Mouse (Mus musculus) brain, adult 10 weeks (tissue): Measurements from ENCODE around the gene Lrrc66. TPM values are rescaled to one million over a fixed set of nuclear protein-coding genes. Genes with fewer than 3 reads are reported as not detected.

Experiments
- polyA plus RNA-seq: library from polyadenylated mRNA; stranded (reverse); fragments of 350-450 nt; fragmentation: Illumina TruSeq; extraction: RNeasy Lipid Tissue Mini Kit (QIAGEN cat#74804); gene quantifications from one replicate; pipeline ENCODE4 v1.2.3, GENCODE M21; 2015; ENCODE audit warnings: low read depth, low replicate concordance

Gene Lrrc66
- not detected for polyA plus RNA-seq

DNA sequence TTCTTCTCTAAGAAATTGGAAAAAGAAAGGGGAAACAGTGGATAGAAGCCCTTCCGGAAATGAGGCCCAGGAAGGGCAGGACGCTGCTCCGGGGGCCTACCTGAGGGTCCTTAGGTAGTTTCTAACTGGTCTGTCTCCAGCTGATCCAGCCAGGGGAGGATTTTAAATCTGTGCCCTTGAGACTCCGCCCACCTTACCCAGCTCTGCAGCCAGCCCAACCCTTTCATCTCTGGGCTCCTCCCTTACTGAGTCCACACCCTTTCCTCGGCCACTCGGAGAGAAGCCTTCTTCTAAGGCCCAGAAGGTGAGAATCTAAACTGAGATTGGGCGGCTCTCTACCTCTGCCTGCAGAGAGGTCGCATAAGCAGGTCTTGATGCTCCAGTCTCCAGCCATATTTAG, at the start of gene Lrrc66:
Gene Lrrc66, minus strand, starts transcription at position 236 of the 400 bp plus-strand sequence.

DNA sequence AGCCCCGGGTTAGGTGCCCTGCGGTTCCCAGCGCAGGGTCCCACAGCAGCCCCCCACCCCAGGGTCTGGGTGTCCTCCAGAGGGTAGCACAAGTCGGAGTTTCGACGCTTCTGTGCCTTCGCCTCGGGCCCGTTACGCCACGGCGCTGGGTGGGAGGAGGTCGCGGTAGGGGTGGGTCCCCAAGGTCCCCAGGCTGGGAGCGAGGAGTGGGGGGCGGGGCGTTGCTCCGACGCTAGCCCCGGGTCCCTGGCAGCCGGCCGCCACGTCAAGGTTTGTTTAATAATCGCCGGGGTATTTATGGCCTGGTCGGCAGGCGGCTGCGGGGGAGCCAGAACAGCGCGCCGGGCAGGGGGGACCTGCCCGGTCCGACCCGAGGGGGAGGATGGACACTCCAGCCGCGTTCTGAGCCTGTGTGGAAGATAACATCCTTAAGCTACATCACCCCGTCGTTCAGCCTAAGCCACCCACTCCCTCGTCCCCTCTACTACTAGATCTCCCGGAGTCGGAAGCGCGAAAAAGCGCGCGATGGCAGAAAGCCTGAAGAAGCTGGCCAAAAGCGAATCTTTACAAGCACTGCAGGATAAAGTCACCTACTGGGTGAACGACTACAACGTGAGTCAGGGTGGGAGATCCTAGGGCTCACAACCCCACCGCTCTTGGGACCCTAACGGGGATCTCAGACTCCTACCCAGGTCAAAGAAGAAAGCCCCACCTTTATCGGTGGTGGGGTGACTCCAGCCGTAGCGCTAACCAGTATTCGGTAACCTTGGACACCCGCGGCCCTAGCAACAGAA, 18.9 kb upstream of the Lrrc66 start, which contains the start of gene Spata18:
Gene Spata18, plus strand, starts transcription at position 319 of the 794 bp plus-strand sequence.

DNA sequence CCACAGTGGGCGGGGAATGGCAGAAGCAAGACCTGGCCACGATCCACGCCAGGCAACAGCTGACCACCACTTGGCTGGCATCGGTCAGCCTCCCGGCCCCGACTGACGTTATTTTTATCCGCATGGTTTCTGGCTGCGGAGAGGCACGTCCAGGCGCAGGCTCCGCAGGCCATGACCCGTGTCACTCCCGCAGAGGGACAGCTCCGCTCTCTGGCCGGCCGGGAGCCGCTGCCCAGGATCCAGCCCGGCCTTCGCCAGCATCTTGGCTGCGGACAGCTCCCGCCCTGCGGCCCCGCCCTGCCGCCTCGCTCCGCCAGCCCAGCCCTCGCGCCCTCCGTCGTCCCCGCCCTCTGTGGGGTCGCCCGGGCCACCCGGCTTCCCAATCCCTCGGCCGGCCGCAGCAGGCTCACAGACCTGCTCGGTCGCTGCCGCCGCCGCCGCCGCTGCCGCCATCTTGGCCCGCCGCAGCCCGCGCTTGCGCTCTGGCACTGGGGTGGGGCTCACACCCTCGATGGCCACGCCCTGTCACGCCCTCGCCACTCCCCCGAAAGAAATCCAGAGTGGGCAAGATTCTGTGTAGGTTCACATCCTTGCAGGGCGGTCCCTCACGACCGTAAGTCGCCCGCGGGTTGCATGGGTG, 15.1 kb upstream of the Lrrc66 start, which contains the start of gene Sgcb:
Gene Sgcb, minus strand, starts transcription at position 530 of the 640 bp plus-strand sequence.

Other genes starting within 250 kb of the Lrrc66 start
- gene Cwh43, start 226.5 kb downstream of the Lrrc66 start, polyA plus RNA-seq = 1.7 TPM
- 78.7 TPM for gene Dcun1d4, start 151.5 kb downstream of the Lrrc66 start, polyA plus RNA-seq
- 48.3 TPM for gene Sgcb, start 15.3 kb upstream of the Lrrc66 start, polyA plus RNA-seq
- 2.2 TPM for gene Spata18, start 18.9 kb upstream of the Lrrc66 start, polyA plus RNA-seq